Mouse (Mus musculus): ENCODE measurements around the gene Notch3.
"Not testable (repeated sequence)": the region's sequence is repeated elsewhere in the genome, so short reads cannot be mapped to it uniquely, and the experiment has no call there.

Gene Notch3

GRCm38 (mm10) chr17:32166687-32167086 is at the start of gene Notch3:
Notch3 (minus strand) TSS chr17:32166852.
- peak; percentile 87 for DNase-seq

GRCm38 (mm10) chr17:32215587-32215986 is 48.9 kb upstream of the Notch3 start:
- DNase-seq, result not testable (repeated sequence)

GRCm38 (mm10) chr17:32211554-32211953 is 44.9 kb upstream of the Notch3 start:
- not testable (repeated sequence) for DNase-seq

- DNase-seq, result peak; percentile 85
Observed at GRCm38 (mm10) chr17:32209752-32210151, 43.1 kb upstream of the Notch3 start.

GRCm38 (mm10) chr17:32209144-32209543 is 42.5 kb upstream of the Notch3 start:
- peak; percentile 78 for DNase-seq

GRCm38 (mm10) chr17:32207586-32208245 is 41.1 kb upstream of the Notch3 start:
- peak; percentile 70 for DNase-seq

- DNase-seq, result no peak
Observed at GRCm38 (mm10) chr17:32205345-32205744, 38.7 kb upstream of the Notch3 start.

- no peak for DNase-seq
Observed at GRCm38 (mm10) chr17:32202972-32203371, 36.3 kb upstream of the Notch3 start.

- no peak for DNase-seq
Observed at GRCm38 (mm10) chr17:32201086-32201485, 34.4 kb upstream of the Notch3 start.

- no peak for DNase-seq
Observed at GRCm38 (mm10) chr17:32199796-32200195, 33.1 kb upstream of the Notch3 start.

- no peak for DNase-seq
Observed at GRCm38 (mm10) chr17:32197156-32197555, 30.5 kb upstream of the Notch3 start.

- no peak for DNase-seq
Observed at GRCm38 (mm10) chr17:32195725-32196124, 29.1 kb upstream of the Notch3 start.

GRCm38 (mm10) chr17:32193010-32193409 is 26.4 kb upstream of the Notch3 start:
- DNase-seq, result no peak

GRCm38 (mm10) chr17:32189850-32190249 is 23.2 kb upstream of the Notch3 start:
- DNase-seq, result no peak

GRCm38 (mm10) chr17:32188863-32189636 is 22.4 kb upstream of the Notch3 start, which contains the start of gene Ephx3:
Ephx3 (minus strand) TSS chr17:32189549.
- no peak for DNase-seq

GRCm38 (mm10) chr17:32183017-32183416 is 16.4 kb upstream of the Notch3 start:
- no peak for DNase-seq

- no peak for DNase-seq
Observed at GRCm38 (mm10) chr17:32179621-32180491, 13.2 kb upstream of the Notch3 start.

- no peak for DNase-seq
Observed at GRCm38 (mm10) chr17:32176919-32177318, 10.3 kb upstream of the Notch3 start.

- DNase-seq, result peak; percentile 88
Observed at GRCm38 (mm10) chr17:32173166-32173565, 6.5 kb upstream of the Notch3 start.

- DNase-seq, result no peak
Observed at GRCm38 (mm10) chr17:32172485-32172884, 5.8 kb upstream of the Notch3 start.

- no peak for DNase-seq
Observed at GRCm38 (mm10) chr17:32169518-32170225, 3.0 kb upstream of the Notch3 start.

- DNase-seq, result peak; percentile 89
Observed at GRCm38 (mm10) chr17:32165803-32166595, 653 bp downstream of the Notch3 start.
